ENCODE assay signal across 19 mouse cellular contexts in genomic region chr19:46078535-46078934, GRCm38 (mm10). TPM values are rescaled to one million over a fixed set of nuclear protein-coding genes. Genes with fewer than 3 reads are reported as not detected.
"Had no signal": no experiment of that assay in that cellular context is flagged by ENCODE, and none has a peak within 500 bp of the region (broad histone marks: within the 10 kb centered on the region; RNA-seq: fewer than 3 reads in every experiment).

No protein-coding gene starts in this region.

- H3K27ac ChIP-seq: left cerebral cortex, adult 2 months; limb, embryonic 10.5 days; midbrain, embryonic 10.5 days; neural tube, embryonic 12.5 days; stomach, postnatal 0 days had no signal

- DNase-seq: kidney, adult 2 months; kidney, postnatal 25 days; lung, embryonic 14.5 days; lung, postnatal 10 days; lung, postnatal 4 days; midbrain, embryonic 14.5 days; thymus, adult 2 months; thymus, postnatal 36 days had no signal

- H3K27me3 ChIP-seq: liver, embryonic 15.5 days; neural tube, embryonic 12.5 days had no signal

- H3K9ac ChIP-seq: lung, embryonic 14.5 days; neural tube, embryonic 12.5 days had no signal

- H3K9me3 ChIP-seq: limb, embryonic 10.5 days; liver, embryonic 15.5 days; midbrain, embryonic 10.5 days; neural tube, embryonic 12.5 days had no signal

- H3K4me3 ChIP-seq: left cerebral cortex, adult 2 months; neural tube, embryonic 12.5 days had no signal

RNA-seq across cellular contexts. Expression of gene Elovl3, which starts 53.2 kb away (rescaled TPM):
- total RNA-seq: layer of hippocampus, postnatal 25 days; left cerebral cortex, adult 2 months; left cerebral cortex, postnatal 14 days; megakaryocyte, adult 5-6 weeks; neutrophil, adult 5-6 weeks had no signal
- polyA plus RNA-seq: kidney, embryonic 16.5 days; lung, embryonic 14.5 days; midbrain, embryonic 10.5 days; neural tube, embryonic 12.5 days; stomach, postnatal 0 days had no signal
